Mouse (Mus musculus) heart, embryonic 14.5 days (tissue): ENCODE measurements at regions not wholly inside any gene's neighbourhood (a gene's known extent, or its start where the extent isn't known, plus 50 kb on each side); places are given as distances from the start of the nearest gene placed in this dataset.

Source experiments
- ATAC-seq: fragments of 200-750 bp; cut with Nextera tagmentation; 2 replicates; pipeline ENCODE4 v1.8.0; 2017; ENCODE audit warnings: low read depth, moderate TSS enrichment; ENCODE audit not compliant: insufficient number of reproducible peaks, insufficient read depth, low FRiP score
- H3K27ac ChIP-seq, 2 experiments: fragments of 200-500 bp in 1 of 2; fragments of 300-500 bp in 1 of 2; sonication (generic) in 1 of 2; replicated peaks in 1 of 2; 2 replicates each; pipeline ENCODE4 v1.5.1; 2012 to 2014; ENCODE audit warnings: low read depth in 2 of 2, low read length in 2 of 2, control low read depth in 1 of 2, mild to moderate bottlenecking in 1 of 2, mixed read lengths in 1 of 2; ENCODE audit not compliant: control insufficient read depth in 1 of 2, insufficient read depth in 1 of 2
- H3K27me3 ChIP-seq: fragments of 300-500 bp; sonication (generic); 2 replicates; pipeline ENCODE4 v1.6.1; 2014; ENCODE audit warnings: mild to moderate bottlenecking, low read length, control low read depth; ENCODE audit not compliant: control insufficient read depth, insufficient read depth
- H3K36me3 ChIP-seq: fragments of 300-500 bp; sonication (generic); 2 replicates; pipeline ENCODE4 v1.6.1; 2014; ENCODE audit warnings: mild to moderate bottlenecking, control low read depth, low read length, mixed read lengths; ENCODE audit not compliant: control insufficient read depth, insufficient read depth
- H3K4me1 ChIP-seq, 2 experiments: fragments of 200-500 bp in 1 of 2; fragments of 300-500 bp in 1 of 2; sonication (generic) in 1 of 2; 2 replicates each; pipeline ENCODE4 v1.6.1; 2012 to 2014; ENCODE audit warnings: low read length in 2 of 2, control low read depth in 1 of 2, mixed read lengths in 1 of 2; ENCODE audit not compliant: control insufficient read depth in 2 of 2, insufficient read depth in 2 of 2
- H3K4me2 ChIP-seq: fragments of 300-500 bp; sonication (generic); 2 replicates; pipeline ENCODE4 v1.6.1; 2014; ENCODE audit warnings: mild to moderate bottlenecking, low read length
- H3K4me3 ChIP-seq, 2 experiments: fragments of 200-500 bp in 1 of 2; fragments of 300-500 bp in 1 of 2; sonication (generic) in 1 of 2; 2 replicates each; pipeline ENCODE4 v1.5.1; 2012 to 2014; ENCODE audit warnings: low read length in 2 of 2, mild to moderate bottlenecking in 2 of 2, control low read depth in 1 of 2, low read depth in 1 of 2, moderate library complexity in 1 of 2; ENCODE audit not compliant: control insufficient read depth in 1 of 2, insufficient read depth in 1 of 2
- H3K9ac ChIP-seq: fragments of 300-500 bp; sonication (generic); 2 replicates; pipeline ENCODE4 v1.6.1; 2014; ENCODE audit warnings: mild to moderate bottlenecking, low read length
- H3K9me3 ChIP-seq: fragments of 300-500 bp; sonication (generic); 2 replicates; pipeline ENCODE4 v1.6.1; 2016; ENCODE audit warnings: low read length, control low read depth; ENCODE audit not compliant: control insufficient read depth
- WGBS: fragments of 180-500 bp; shearing (Covaris S2); extraction: QIAGEN DNeasy Blood & Tissue Kit; methylation state at CpG from one replicate; pipeline ENCODE4 v1.1.7; 2014; 5-methylcytosine and 5-hydroxymethylcytosine counted together

GRCm38 (mm10) chr3:21995566-21996391 lies 80.7 kb upstream of the Tbl1xr1 start:
- Histone ChIP-seq H3K4me3 (no peak overlapping the region), H3K4me2 (no peak overlapping the region), H3K9me3 (peaks cover 6% of the 10 kb centered on the region; the same call in 1 of the 2 replicates), H3K4me1 (no peaks in the 10 kb centered on the region), H3K9ac (no peak overlapping the region), H3K27me3 (no peaks in the 10 kb centered on the region), H3K36me3 (no peaks in the 10 kb centered on the region), H3K27ac (no peak overlapping the region)
- WGBS: 56% methylated on average over 8 of the region's 8 CpGs
- ATAC-seq: no peak

DNA sequence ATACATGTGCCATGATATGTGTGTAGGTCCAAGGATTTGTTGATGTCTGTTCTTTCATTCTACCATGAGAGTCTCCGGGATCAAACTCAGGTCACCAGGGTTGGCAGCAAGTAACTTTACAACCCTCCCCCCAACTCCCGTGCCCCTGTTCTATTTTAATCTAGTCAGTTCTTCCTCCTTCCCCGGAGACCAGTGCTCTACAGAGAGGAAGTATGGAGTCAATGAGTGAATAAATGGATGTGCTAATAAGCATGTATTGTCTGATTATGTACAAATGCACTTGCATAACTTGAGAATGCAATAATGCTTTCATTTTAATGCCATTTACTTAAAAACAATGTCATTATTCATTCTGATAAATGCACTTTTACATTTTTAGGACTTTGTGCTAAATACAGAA lies 79.1 kb upstream of the Tbl1xr1 start:
- Histone ChIP-seq H3K9ac (no peak overlapping the region), H3K4me2 (no peak overlapping the region), H3K4me3 (no peak overlapping the region), H3K36me3 (no peaks in the 10 kb centered on the region), H3K9me3 (peaks cover 6% of the 10 kb centered on the region; the same call in 1 of the 2 replicates), H3K27me3 (no peaks in the 10 kb centered on the region), H3K4me1 (no peaks in the 10 kb centered on the region), H3K27ac (no peak overlapping the region)
- 38% methylated on average over 3 of the region's 3 CpGs for WGBS
- no peak for ATAC-seq

DNA sequence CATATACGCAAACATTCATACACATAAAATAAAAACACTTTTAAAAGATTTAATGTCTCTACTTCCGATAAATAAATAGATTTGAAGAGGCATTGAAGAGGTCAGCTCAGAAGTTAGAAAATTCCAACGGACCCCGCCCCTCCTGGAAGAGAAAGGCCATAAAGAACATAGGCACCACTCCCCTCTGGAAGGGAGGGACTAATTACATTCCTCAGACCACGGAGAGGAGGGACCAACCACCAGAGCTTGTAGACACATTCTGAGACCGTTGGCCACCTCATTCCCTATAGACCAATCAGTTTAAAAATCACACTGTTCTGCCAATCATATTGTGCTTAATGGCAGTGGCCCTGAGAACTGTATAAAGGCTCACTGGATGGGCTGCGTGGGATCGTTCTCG lies 71.0 kb upstream of the Tbl1xr1 start:
- peaks cover 6 to 15% of the 10 kb centered on the region in 2 experiments; a peak in 2 of 4 replicates for H3K4me1 ChIP-seq
- H3K27me3 ChIP-seq: no peaks in the 10 kb centered on the region
- H3K4me2 ChIP-seq: no peak overlapping the region
- no peak for ATAC-seq
- H3K27ac ChIP-seq: 0 out of 4 replicates have a peak overlapping the region, but pooled peaks of 1 of the 2 experiments have one; percentile 38
- no peak overlapping the region for H3K4me3 ChIP-seq
- 81% methylated on average over 9 of the region's 9 CpGs for WGBS
- H3K9ac ChIP-seq: no peak overlapping the region
- H3K36me3 ChIP-seq: no peaks in the 10 kb centered on the region
- H3K9me3 ChIP-seq: no peaks in the 10 kb centered on the region

DNA sequence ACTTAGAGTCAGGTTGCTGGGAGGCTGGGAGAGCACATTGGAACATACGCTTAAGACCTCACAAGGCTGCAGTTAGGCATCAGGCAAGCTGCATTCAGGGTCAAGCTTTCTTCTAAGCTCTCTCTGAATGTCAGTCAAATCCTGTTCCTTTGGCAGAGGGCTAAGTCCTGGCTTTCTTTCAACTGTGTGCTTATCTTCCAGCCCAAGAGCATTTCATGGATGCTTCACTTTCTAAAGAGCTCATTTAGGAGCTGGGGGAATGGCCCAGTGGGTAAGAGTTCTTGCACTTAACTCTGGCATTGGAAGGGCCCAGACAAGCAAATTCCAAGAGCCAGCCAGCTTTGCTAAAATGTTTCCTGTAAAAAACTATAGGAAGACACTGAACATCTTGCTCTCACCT lies 70.3 kb upstream of the Tbl1xr1 start:
- Histone ChIP-seq H3K9ac (no peak overlapping the region), H3K27ac (peak overlapping the region in 1 of 2 experiments; percentile 38; a peak in 1 of 4 replicates), H3K4me1 (peaks cover 6 to 15% of the 10 kb centered on the region in 2 experiments; a peak in 2 of 4 replicates), H3K9me3 (no peaks in the 10 kb centered on the region), H3K27me3 (no peaks in the 10 kb centered on the region), H3K36me3 (no peaks in the 10 kb centered on the region), H3K4me3 (no peak overlapping the region), H3K4me2 (no peak overlapping the region)
- whole genome bisulfite sequencing: 45% methylated on average over 1 of the region's 1 CpGs
- ATAC-seq: no peak

DNA sequence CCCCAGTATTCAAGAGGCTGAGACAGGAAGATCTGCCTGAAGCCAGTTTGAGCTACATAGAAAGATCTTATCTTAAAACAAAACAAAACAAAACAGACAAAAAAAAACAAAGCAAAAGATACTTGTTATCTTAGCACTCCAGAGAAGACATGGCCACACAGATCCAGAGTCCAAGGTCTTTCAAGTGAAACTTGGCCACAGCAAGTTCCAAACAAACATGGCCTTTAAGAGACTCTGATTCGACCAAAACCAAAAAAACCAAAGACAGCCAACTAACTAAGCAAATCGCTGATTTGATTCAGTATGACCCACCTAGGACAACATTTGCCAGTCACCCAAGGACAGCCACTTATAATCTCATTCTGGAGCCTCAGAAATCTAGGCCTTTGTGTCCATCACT lies 69.8 kb upstream of the Tbl1xr1 start:
- Histone ChIP-seq H3K27me3 (no peaks in the 10 kb centered on the region), H3K9me3 (no peaks in the 10 kb centered on the region), H3K4me3 (no peak overlapping the region), H3K9ac (no peak overlapping the region), H3K36me3 (no peaks in the 10 kb centered on the region), H3K27ac (peak overlapping the region in 1 of 2 experiments; percentile 38; a peak in 1 of 4 replicates), H3K4me1 (peaks cover 6 to 15% of the 10 kb centered on the region in 2 experiments; a peak in 2 of 4 replicates), H3K4me2 (no peak overlapping the region)
- ATAC-seq: no peak
- WGBS: 78% methylated on average over 2 of the region's 2 CpGs

GRCm38 (mm10) chr3:22007736-22008135 lies 68.7 kb upstream of the Tbl1xr1 start:
- Histone ChIP-seq H3K27me3 (no peaks in the 10 kb centered on the region), H3K4me3 (no peak overlapping the region), H3K9me3 (no peaks in the 10 kb centered on the region), H3K27ac (no peak overlapping the region), H3K4me1 (peaks cover 6 to 15% of the 10 kb centered on the region in 2 experiments; a peak in 2 of 4 replicates), H3K9ac (no peak overlapping the region), H3K36me3 (no peaks in the 10 kb centered on the region), H3K4me2 (no peak overlapping the region)
- WGBS: 84% methylated on average over 5 of the region's 5 CpGs
- ATAC-seq: no peak

DNA sequence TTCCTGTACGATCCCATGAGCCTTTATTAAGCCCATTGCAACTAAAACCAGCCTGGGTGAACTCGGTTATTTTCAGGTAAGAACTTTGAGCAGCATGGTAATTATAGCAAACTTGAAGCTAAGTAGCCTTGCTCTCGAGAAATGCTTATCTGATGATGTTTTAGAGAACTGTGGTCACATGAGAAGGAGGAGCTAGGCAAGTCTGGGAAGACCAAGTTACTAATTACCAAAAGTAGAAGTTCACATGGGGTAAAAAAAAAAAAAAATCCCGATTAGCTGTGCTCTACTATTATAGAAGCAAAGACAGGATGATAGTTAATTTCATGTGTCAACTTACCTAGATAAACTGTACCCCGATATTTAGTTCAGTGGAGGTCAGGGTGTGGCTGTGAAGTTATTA lies 68.0 kb upstream of the Tbl1xr1 start:
- 70% methylated on average over 5 of the region's 5 CpGs for WGBS
- Histone ChIP-seq H3K27ac (no peak overlapping the region), H3K4me2 (no peak overlapping the region), H3K9ac (no peak overlapping the region), H3K4me1 (peaks cover 6 to 15% of the 10 kb centered on the region in 2 experiments; a peak in 2 of 4 replicates), H3K9me3 (no peaks in the 10 kb centered on the region), H3K36me3 (no peaks in the 10 kb centered on the region), H3K4me3 (no peak overlapping the region), H3K27me3 (no peaks in the 10 kb centered on the region)
- ATAC-seq: no peak
